Mouse (Mus musculus) neural tube, embryonic 14.5 days (tissue): ENCODE measurements at regions not wholly inside any gene's neighbourhood (a gene's known extent, or its start where the extent isn't known, plus 50 kb on each side); places are given as distances from the start of the nearest gene placed in this dataset.

Experiments used
- ATAC-seq: fragments of 200-750 bp; cut with Nextera tagmentation; 2 replicates; pipeline ENCODE4 v1.8.0; 2017; ENCODE audit warnings: low read depth, mild to moderate bottlenecking, moderate TSS enrichment, moderate library complexity
- H3K27ac ChIP-seq: fragments of 300-500 bp; sonication (generic); 2 replicates; pipeline ENCODE4 v1.5.1; 2014; ENCODE audit warnings: low read depth, mild to moderate bottlenecking, control low read depth, low read length, moderate library complexity, mixed read lengths
- H3K27me3 ChIP-seq: fragments of 300-500 bp; sonication (generic); 2 replicates; pipeline ENCODE4 v1.6.1; 2014; ENCODE audit warnings: low read length; ENCODE audit not compliant: control insufficient read depth, insufficient read depth
- H3K36me3 ChIP-seq: fragments of 300-500 bp; sonication (generic); 2 replicates; pipeline ENCODE4 v1.6.1; 2014; ENCODE audit warnings: low read length, mixed read lengths; ENCODE audit not compliant: control insufficient read depth, insufficient read depth
- H3K4me1 ChIP-seq: fragments of 300-500 bp; sonication (generic); 2 replicates; pipeline ENCODE4 v1.6.1; 2014; ENCODE audit warnings: low read length; ENCODE audit not compliant: control insufficient read depth, insufficient read depth
- H3K4me2 ChIP-seq: fragments of 300-500 bp; sonication (generic); 2 replicates; pipeline ENCODE4 v1.6.1; 2014; ENCODE audit warnings: mild to moderate bottlenecking, low read depth, low read length, control low read depth
- H3K4me3 ChIP-seq: fragments of 300-500 bp; sonication (generic); 2 replicates; pipeline ENCODE4 v1.5.1; 2014; ENCODE audit warnings: low read depth, low read length, control low read depth, mixed read lengths
- H3K9ac ChIP-seq: fragments of 300-500 bp; sonication (generic); replicated peaks from 2 replicates; pipeline ENCODE4 v1.6.1; 2014; ENCODE audit warnings: low read depth, mild to moderate bottlenecking, control low read depth, low read length, mixed read lengths
- H3K9me3 ChIP-seq: fragments of 300-500 bp; sonication (generic); 2 replicates; pipeline ENCODE4 v1.6.1; 2016; ENCODE audit warnings: low read length; ENCODE audit not compliant: control insufficient read depth
- WGBS: fragments of 180-500 bp; shearing (Covaris S2); extraction: QIAGEN DNeasy Blood & Tissue Kit; methylation state at CpG from one replicate; pipeline ENCODE4 v1.1.7; 2014; 5-methylcytosine and 5-hydroxymethylcytosine counted together

DNA sequence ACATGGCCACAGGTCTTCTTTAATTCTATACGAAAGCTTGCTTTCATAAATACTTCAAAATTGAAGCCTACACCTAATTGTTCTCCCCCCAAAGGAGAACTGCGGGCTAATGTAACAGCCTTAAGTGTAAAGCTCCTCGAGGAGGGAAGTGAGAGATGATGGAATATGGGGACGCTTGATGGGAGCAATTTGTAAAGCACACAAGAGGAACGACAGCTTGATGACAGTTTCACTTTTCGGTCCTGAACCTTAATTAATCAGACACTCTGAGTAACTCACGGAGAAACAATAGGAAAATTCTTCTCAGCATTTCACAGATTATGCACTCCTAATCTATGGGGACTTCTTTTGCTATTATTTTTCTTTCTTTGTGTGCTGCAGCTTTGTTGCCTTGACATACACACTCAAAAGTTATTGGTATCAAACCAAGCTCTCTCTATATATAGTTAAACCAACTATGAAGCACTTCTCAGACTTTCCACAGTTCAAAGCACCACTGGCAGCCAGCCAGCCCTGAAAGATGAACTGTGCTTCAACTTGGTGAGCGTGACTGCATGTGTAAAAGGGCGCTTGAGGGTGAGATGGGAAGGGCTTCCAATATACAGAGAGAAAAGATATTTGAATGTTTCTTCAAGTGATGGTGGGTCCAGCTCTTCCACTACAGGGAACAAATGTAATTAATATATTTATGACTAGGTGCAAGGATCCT lies 1625.4 kb upstream of the Flrt2 start:
- Histone ChIP-seq H3K4me1 (no peaks in the 10 kb centered on the region), H3K9ac (no peak overlapping the region), H3K36me3 (no peaks in the 10 kb centered on the region), H3K27ac (no peak overlapping the region), H3K27me3 (no peaks in the 10 kb centered on the region), H3K4me2 (no peak overlapping the region), H3K9me3 (no peaks in the 10 kb centered on the region), H3K4me3 (no peak overlapping the region)
- ATAC-seq = no peak
- 57% methylated on average over 9 of the region's 9 CpGs for WGBS

DNA sequence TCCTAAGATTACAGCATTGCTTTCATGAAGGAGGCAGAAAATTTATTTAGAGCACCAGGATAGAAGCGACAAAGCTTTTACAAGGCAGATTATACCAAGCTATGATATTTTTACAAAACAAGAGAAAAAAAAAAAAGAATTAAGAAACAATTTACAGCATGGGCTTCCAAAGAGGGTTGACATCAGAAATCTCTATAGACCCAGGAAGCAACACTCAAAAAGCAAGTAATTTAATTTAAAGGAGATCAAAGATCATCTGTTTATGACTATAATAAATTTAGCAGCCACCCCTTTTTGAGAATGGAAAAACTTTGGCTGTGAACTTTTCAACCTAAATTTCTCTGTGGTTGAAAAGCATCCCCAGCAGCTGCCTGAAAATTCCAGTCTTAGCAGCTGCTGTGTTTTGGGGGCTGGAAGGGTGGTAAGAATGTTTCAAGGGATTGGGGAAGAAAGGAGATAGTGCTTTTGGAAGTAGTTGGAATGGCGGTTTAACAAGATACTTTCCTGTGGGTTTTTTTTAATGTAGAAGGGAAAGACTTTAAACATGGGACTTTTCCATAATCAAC lies 1621.0 kb upstream of the Flrt2 start:
- no peak for ATAC-seq
- Histone ChIP-seq H3K4me3 (no peak overlapping the region), H3K36me3 (no peaks in the 10 kb centered on the region), H3K4me2 (no peak overlapping the region), H3K4me1 (no peaks in the 10 kb centered on the region), H3K9ac (no peak overlapping the region), H3K27ac (no peak overlapping the region), H3K27me3 (no peaks in the 10 kb centered on the region), H3K9me3 (no peaks in the 10 kb centered on the region)
- WGBS = 80% methylated on average over 2 of the region's 2 CpGs

DNA sequence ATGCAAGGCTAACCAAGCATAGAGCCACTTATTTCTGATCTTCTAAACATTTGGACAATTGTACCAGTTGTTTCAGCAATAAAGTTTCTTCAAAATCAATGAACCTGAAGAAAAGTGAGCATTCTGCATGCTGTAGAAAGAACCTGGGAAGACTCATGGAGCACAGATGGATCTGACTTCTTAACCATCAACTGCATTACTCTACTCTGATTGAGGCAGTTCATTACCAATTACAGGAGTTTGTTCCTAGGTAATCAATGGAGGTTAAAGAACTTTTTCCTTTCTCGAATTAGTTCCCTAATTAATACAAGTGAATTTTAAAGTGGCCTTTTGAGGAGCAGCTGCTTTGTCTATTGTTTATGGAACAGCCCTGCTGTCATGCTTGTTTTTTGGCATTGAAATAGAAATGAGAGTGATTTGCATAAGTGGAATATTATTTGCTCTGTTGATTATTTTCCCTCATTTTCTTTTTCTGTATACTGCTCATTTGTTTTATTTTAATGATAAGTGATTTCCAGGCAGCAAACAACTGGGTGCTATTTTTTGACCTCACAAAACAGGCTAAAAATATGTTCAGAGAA lies 1586.4 kb upstream of the Flrt2 start:
- Histone ChIP-seq H3K27me3 (no peaks in the 10 kb centered on the region), H3K27ac (no peak overlapping the region), H3K4me3 (no peak overlapping the region), H3K9ac (no peak overlapping the region), H3K4me2 (no peak overlapping the region), H3K9me3 (no peaks in the 10 kb centered on the region), H3K4me1 (no peaks in the 10 kb centered on the region), H3K36me3 (no peaks in the 10 kb centered on the region)
- 36% methylated on average over 1 of the region's 1 CpGs for WGBS
- ATAC-seq = no peak

DNA sequence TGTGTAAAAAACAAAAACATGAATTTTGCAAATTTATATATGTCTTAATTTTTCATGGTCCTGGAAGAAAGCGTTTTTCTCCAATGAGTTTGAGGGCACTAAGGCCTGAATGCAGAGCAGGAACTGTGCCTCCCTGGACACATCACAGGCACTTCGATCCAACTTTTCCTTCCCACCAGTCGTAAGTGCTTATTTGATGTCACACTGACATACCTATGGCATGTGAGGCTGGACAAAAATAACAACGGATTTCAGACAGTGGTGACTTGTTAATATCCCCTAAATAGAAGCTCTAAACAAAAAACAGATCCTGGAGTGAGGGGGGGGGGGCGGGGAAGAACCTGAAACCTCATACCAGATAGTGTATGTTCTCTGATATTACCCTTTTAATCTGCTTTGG lies 1541.9 kb upstream of the Flrt2 start:
- no peak overlapping the region for H3K4me3 ChIP-seq
- no peak overlapping the region for H3K27ac ChIP-seq
- no peaks in the 10 kb centered on the region for H3K4me1 ChIP-seq
- no peak overlapping the region for H3K9ac ChIP-seq
- no peaks in the 10 kb centered on the region for H3K9me3 ChIP-seq
- H3K27me3 ChIP-seq = no peaks in the 10 kb centered on the region
- H3K36me3 ChIP-seq = no peaks in the 10 kb centered on the region
- WGBS = 78% methylated on average over 5 of the region's 5 CpGs
- H3K4me2 ChIP-seq = no peak overlapping the region
- ATAC-seq = no peak

DNA sequence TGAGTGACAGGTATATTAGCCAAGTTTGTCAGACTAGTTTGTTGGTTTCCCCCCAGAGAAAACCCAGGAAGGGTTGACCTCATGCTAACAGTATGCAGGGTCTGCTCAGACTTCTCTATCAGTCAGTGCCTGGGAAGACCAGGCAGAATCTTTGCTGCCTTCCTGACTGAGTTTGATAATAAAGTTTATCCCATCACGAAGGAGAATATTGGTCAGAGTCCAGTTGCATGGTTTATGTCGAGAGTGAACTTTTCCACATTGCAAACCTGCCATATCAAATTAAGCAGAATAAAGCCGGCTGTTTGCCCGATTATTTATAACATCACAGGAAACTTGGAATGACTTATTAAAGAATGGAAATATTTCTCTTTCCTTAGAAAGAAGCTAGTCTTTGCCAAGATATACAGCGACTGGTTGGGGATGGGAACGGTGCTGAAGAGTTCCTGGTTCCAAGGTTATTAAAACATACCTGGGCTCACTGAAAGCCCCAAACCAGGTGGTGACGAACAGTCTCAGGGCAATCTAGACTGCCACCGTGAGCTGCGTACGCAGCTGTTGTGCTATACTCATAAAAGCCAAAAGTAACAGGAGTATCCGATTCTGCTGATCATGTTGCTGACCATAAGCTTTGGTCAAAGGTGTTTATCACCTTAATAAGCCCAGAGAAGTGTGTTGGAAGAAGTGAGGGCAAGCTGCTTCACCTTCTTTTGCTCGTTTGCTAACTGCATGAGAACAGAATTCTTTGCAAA lies 1536.7 kb upstream of the Flrt2 start:
- H3K4me3 ChIP-seq = no peak overlapping the region
- H3K9ac ChIP-seq = no peak overlapping the region
- no peak overlapping the region for H3K4me2 ChIP-seq
- WGBS = 85% methylated on average over 12 of the region's 12 CpGs
- H3K9me3 ChIP-seq = no peaks in the 10 kb centered on the region
- H3K27ac ChIP-seq = no peak overlapping the region
- H3K4me1 ChIP-seq = no peaks in the 10 kb centered on the region
- no peaks in the 10 kb centered on the region for H3K27me3 ChIP-seq
- no peak for ATAC-seq
- no peaks in the 10 kb centered on the region for H3K36me3 ChIP-seq

DNA sequence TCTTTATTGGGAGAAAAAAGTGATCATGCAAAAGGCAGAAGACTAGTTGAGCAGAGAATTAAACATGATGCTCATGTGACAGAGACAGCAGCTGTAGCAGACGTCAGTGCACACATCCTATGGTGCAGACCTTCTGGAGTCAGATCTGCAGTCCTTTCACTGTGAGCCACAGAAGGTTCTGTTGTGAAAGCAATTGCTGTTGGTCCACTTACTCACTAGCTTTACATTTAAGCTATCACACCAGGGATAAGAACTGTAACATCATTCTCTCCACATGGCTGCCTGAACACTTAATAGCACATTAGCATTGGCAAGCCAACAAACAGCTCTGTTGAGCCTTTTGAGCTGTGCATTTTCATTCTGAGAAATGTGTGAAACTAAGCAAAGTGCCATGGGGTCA lies 1509.7 kb upstream of the Flrt2 start:
- no peak overlapping the region for H3K27ac ChIP-seq
- no peaks in the 10 kb centered on the region for H3K4me1 ChIP-seq
- ATAC-seq = no peak
- no peak overlapping the region for H3K9ac ChIP-seq
- no peaks in the 10 kb centered on the region for H3K27me3 ChIP-seq
- no peaks in the 10 kb centered on the region for H3K36me3 ChIP-seq
- no peak overlapping the region for H3K4me2 ChIP-seq
- no peaks in the 10 kb centered on the region for H3K9me3 ChIP-seq
- H3K4me3 ChIP-seq = no peak overlapping the region
- 18% methylated on average over 1 of the region's 1 CpGs for WGBS

DNA sequence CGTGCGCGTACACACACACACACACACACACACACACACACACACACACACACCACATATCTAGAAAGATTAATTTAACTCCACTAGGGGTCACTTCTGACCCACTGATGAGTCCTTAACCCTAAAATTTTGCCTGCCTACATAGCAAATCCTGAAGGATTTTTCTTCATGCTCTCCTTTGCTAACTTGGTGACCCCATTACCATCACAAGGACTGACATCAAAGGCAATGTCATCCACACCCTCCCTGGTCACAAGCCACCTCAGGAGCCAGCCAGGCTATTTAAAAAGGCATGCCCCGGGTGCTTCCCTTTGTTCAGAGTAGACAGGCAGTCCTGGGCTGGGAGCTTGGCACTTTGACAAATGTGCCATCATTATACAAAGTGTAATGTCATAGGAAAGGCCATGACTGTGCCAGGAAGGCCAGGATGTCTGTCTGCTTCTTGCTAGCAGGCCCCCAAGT lies 1501.4 kb upstream of the Flrt2 start:
- no peaks in the 10 kb centered on the region for H3K4me1 ChIP-seq
- 63% methylated on average over 4 of the region's 4 CpGs for WGBS
- no peak; the same call in 1 of the 2 replicates for ATAC-seq

DNA sequence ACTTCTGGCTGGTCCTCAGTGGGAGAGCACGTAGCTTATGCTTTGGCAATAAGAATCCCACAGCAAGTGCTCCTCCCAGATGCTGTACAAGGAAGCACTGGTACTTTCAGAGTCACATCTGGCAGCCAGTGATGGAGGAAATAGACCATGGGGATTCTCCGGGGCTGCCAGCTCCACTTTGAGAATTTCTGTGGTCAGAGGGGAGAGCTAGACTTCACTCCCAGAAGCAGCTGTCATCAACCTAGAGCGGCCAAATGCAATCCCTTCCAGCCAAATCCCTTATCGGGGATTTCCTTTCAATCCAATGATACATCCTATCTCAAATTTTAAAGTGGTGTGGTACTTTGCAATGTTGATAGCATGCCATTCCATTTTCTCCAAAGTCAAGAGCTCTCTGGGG lies 1474.1 kb upstream of the Flrt2 start:
- no peak overlapping the region for H3K4me3 ChIP-seq
- no peak overlapping the region for H3K4me2 ChIP-seq
- 76% methylated on average over 4 of the region's 4 CpGs for whole genome bisulfite sequencing
- H3K27ac ChIP-seq = no peak overlapping the region
- H3K36me3 ChIP-seq = no peaks in the 10 kb centered on the region
- H3K9me3 ChIP-seq = no peaks in the 10 kb centered on the region
- no peak overlapping the region for H3K9ac ChIP-seq
- no peaks in the 10 kb centered on the region for H3K4me1 ChIP-seq
- ATAC-seq = no peak
- no peaks in the 10 kb centered on the region for H3K27me3 ChIP-seq

More for the DNA sequence above, 1501.4 kb upstream of the Flrt2 start:
- Histone ChIP-seq H3K4me2 (no peak overlapping the region), H3K27ac (no peak overlapping the region), H3K36me3 (no peaks in the 10 kb centered on the region), H3K27me3 (no peaks in the 10 kb centered on the region), H3K9me3 (no peaks in the 10 kb centered on the region), H3K4me3 (no peak overlapping the region), H3K9ac (no peak overlapping the region)

DNA sequence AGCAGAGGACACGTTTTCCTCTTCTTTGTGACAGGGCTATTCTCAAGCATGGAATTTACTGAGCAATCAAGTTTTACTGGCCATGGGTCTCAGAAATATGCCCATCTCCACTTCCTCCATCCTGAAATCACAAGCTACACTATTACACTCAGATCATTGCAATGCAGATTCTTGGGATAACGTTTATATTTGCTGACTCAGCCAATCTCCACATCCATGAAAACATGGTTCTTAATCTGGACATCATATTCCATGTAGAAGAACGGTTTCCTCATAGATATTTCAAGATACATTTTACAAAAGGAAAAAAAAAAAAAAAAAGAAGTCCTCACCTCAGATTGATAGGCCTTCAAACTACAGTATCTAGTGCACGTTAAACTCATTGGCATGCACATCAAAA lies 1462.1 kb upstream of the Flrt2 start:
- no peaks in the 10 kb centered on the region for H3K27me3 ChIP-seq
- H3K9ac ChIP-seq = no peak overlapping the region
- no peaks in the 10 kb centered on the region for H3K9me3 ChIP-seq
- H3K4me3 ChIP-seq = no peak overlapping the region
- H3K4me2 ChIP-seq = no peak overlapping the region
- no peak overlapping the region for H3K27ac ChIP-seq
- H3K4me1 ChIP-seq = no peaks in the 10 kb centered on the region
- ATAC-seq = no peak
- 85% methylated on average over 4 of the region's 4 CpGs for WGBS
- no peaks in the 10 kb centered on the region for H3K36me3 ChIP-seq
